Mouse (Mus musculus): ENCODE measurements at regions not wholly inside any gene's neighbourhood (a gene's known extent, or its start where the extent isn't known, plus 50 kb on each side); places are given as distances from the start of the nearest gene placed in this dataset.

DNA sequence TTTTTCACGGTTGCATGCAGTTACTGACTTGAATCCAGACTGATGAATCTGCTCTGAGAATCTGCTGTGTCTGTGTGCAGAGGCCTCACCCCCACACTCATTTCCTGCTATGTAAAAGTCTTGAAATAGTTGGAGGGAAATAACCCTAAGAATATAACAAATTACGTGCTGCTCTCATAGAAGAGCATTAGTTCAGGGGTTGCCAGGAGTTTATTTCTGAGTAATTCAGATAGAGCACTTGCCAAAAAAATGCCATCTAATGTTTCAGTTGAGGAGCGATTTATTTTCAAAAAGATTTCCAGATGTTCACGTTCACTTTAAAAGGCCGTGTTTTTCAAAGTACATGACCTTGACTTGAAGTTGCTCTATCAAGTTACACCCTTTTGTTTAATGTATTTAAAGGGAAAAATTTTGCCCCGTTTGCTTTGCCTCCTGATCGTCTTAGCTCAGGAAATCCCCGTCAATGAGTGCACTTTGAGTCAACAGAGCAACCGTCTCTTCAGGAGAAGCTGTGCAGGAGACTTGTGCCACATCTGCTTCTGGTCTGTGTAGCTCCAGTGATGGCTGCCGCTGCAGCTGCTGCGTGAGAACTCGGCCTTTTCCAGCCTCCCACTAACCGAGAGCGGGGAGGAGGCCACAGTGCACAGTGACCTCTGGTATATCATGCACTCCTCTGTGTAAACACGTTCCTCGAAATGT is 50.9 kb upstream of the Sec61g start:
- H3K4me3 ChIP-seq, result peak overlapping the region; percentile 13
- peak in 1 of 3 experiments; percentile 34 for TF ChIP-seq MYOG (IDR thresholded peaks at IDR 0.05; ENCODE audit: control insufficient read depth in 1 of 3, insufficient read depth in 1 of 3, insufficient read length in 2 of 3, low read depth in 2 of 3)
- TF ChIP-seq USF1 (IDR thresholded peaks at IDR 0.05; ENCODE audit: low read depth), result no peak
- TF ChIP-seq MYOD1 (IDR thresholded peaks at IDR 0.05; ENCODE audit: control insufficient read depth in 1 of 3, insufficient read length in 2 of 3, low read depth in 2 of 3), result peak in 2 of 3 experiments; percentile 60 to 67

DNA sequence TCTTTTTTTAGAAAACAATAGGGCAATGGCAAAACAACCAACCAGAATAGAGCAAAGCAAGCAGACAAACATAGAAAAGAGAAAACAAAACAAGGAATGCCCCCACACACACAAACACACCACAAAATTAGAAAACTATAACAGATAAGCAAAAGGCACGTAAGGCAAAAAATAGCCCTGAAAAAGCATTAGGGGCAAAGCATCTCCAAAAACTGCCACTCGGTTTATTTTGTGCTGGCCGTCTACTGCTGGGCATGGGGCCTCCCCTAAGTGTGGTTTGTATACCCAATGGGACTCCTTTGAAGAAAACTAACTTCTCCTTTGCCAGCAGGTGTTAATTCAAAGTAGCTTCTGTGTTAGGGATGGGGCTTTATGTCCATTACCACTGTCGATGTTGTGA is 53.4 kb upstream of the Sec61g start:
- H3K79me2 ChIP-seq (ENCODE audit: control insufficient read depth, insufficient read depth), result no peaks in the 10 kb centered on the region
- H3K4me3 ChIP-seq, result no peak overlapping the region
- no peaks in the 10 kb centered on the region for H3K27me3 ChIP-seq (ENCODE audit: control insufficient read depth, insufficient read depth, insufficient read length)
- H3K4me2 ChIP-seq (ENCODE audit: low read depth), result no peak overlapping the region
- H3ac ChIP-seq (ENCODE audit: control insufficient read depth, insufficient read length), result no peak overlapping the region
- no peaks in the 10 kb centered on the region for H3K36me3 ChIP-seq (ENCODE audit: control insufficient read depth, insufficient read depth)
- TF ChIP-seq POLR2AphosphoS2 (IDR thresholded peaks at IDR 0.05; ENCODE audit: insufficient read length, low read depth), result no peak
- TF ChIP-seq REST (IDR thresholded peaks at IDR 0.05; ENCODE audit: insufficient read depth, insufficient read length), result no peak
- TF ChIP-seq CEBPB (IDR thresholded peaks at IDR 0.05; ENCODE audit: insufficient read depth, poor library complexity, severe bottlenecking), result no peak
- TF ChIP-seq POLR2A (IDR thresholded peaks at IDR 0.05; ENCODE audit: insufficient read length, low read depth), result no peak
- TF ChIP-seq TCF12 (IDR thresholded peaks at IDR 0.05; ENCODE audit: insufficient read depth, poor library complexity, severe bottlenecking), result no peak
- TF ChIP-seq SRF (IDR thresholded peaks at IDR 0.05; ENCODE audit: control insufficient read depth, insufficient read length, low read depth), result no peak
- TF ChIP-seq MYOD1 (IDR thresholded peaks at IDR 0.05; ENCODE audit: control insufficient read depth in 1 of 3, insufficient read length in 2 of 3, low read depth in 2 of 3), result no peak
- TF ChIP-seq E2F4 (IDR thresholded peaks at IDR 0.05; ENCODE audit: insufficient read depth), result no peak
- TF ChIP-seq USF1 (IDR thresholded peaks at IDR 0.05; ENCODE audit: low read depth), result no peak
- TF ChIP-seq TCF3 (IDR thresholded peaks at IDR 0.05; ENCODE audit: insufficient read length, low read depth), result no peak

More for the DNA sequence above, 50.9 kb upstream of the Sec61g start:
- Histone ChIP-seq H3K4me2 (ENCODE audit: low read depth) (peak overlapping the region; percentile 93), H3K79me2 (ENCODE audit: control insufficient read depth, insufficient read depth) (no peaks in the 10 kb centered on the region), H3K36me3 (ENCODE audit: control insufficient read depth, insufficient read depth) (no peaks in the 10 kb centered on the region), H3K27me3 (ENCODE audit: control insufficient read depth, insufficient read depth, insufficient read length) (no peaks in the 10 kb centered on the region), H3ac (ENCODE audit: control insufficient read depth, insufficient read length) (no peak overlapping the region)

DNA sequence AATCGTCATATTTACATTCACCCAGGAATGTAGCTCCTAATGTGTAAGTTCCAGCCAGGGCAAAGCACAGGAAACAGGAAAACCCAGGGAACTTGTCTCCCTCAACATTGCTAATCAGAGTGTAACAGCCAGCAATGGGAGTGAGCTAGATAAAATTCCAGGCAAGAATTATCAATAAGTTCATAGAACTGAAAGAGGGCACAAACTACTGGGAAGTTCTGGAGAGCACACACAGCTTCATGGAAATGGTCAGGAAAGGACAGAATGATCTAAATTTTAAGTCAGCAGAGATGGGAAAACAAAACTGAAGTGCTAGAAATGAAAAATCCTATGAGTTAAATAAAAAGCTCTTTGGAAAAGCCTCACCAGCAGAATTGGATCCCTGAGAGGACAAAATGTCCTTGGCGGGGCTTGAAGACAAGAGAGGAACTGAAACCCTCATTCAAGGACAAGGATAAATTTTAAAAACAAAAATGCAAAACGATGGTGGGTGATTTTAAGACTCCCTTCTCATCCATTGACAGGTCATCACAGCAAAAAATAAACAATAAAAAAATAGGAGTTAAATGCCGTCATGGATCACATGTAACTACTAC is 80.9 kb upstream of the Sec61g start:
- no peak overlapping the region for H3ac ChIP-seq (ENCODE audit: control insufficient read depth, insufficient read length)
- TF ChIP-seq MYOG (IDR thresholded peaks at IDR 0.05; ENCODE audit: control insufficient read depth in 1 of 3, insufficient read depth in 1 of 3, insufficient read length in 2 of 3, low read depth in 2 of 3) (no peak), USF1 (IDR thresholded peaks at IDR 0.05; ENCODE audit: low read depth) (no peak), SRF (IDR thresholded peaks at IDR 0.05; ENCODE audit: control insufficient read depth, insufficient read length, low read depth) (no peak), REST (IDR thresholded peaks at IDR 0.05; ENCODE audit: insufficient read depth, insufficient read length) (no peak), POLR2A (IDR thresholded peaks at IDR 0.05; ENCODE audit: insufficient read length, low read depth) (no peak), MAX (IDR thresholded peaks at IDR 0.05; ENCODE audit: low read depth) (no peak), MYOD1 (IDR thresholded peaks at IDR 0.05; ENCODE audit: control insufficient read depth in 1 of 3, insufficient read length in 2 of 3, low read depth in 2 of 3) (no peak), POLR2AphosphoS2 (IDR thresholded peaks at IDR 0.05; ENCODE audit: insufficient read length, low read depth) (no peak), E2F4 (IDR thresholded peaks at IDR 0.05; ENCODE audit: insufficient read depth) (no peak), TCF3 (IDR thresholded peaks at IDR 0.05; ENCODE audit: insufficient read length, low read depth) (no peak), TCF12 (IDR thresholded peaks at IDR 0.05; ENCODE audit: insufficient read depth, poor library complexity, severe bottlenecking) (no peak), CEBPB (IDR thresholded peaks at IDR 0.05; ENCODE audit: insufficient read depth, poor library complexity, severe bottlenecking) (no peak)
- H3K4me3 ChIP-seq, result no peak overlapping the region
- no peaks in the 10 kb centered on the region for H3K27me3 ChIP-seq (ENCODE audit: control insufficient read depth, insufficient read depth, insufficient read length)
- H3K4me2 ChIP-seq (ENCODE audit: low read depth), result no peak overlapping the region
- no peaks in the 10 kb centered on the region for H3K36me3 ChIP-seq (ENCODE audit: control insufficient read depth, insufficient read depth)
- no peaks in the 10 kb centered on the region for H3K79me2 ChIP-seq (ENCODE audit: control insufficient read depth, insufficient read depth)

DNA sequence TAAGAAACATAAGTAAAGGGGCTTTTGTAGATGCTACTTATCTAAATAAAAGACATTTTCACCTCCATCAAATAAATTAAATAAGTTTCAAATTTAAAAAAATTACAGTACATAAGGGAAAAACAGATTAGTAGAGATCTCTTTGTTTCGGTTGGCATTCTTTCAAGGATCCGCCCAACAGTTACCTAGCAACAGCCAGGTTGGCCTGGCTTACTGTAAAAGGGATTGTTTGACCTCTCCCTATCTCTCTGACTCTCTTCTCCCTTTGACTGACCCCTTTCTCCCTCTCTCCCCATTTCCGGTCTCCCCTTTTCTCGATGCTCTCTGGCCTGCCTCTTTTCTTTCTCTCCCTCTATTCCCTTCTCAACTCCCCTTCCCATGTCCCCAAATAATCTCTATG is 82.3 kb upstream of the Sec61g start:
- H3K79me2 ChIP-seq (ENCODE audit: control insufficient read depth, insufficient read depth), result no peaks in the 10 kb centered on the region
- TF ChIP-seq TCF12 (IDR thresholded peaks at IDR 0.05; ENCODE audit: insufficient read depth, poor library complexity, severe bottlenecking) (no peak), CEBPB (IDR thresholded peaks at IDR 0.05; ENCODE audit: insufficient read depth, poor library complexity, severe bottlenecking) (no peak), USF1 (IDR thresholded peaks at IDR 0.05; ENCODE audit: low read depth) (no peak), TCF3 (IDR thresholded peaks at IDR 0.05; ENCODE audit: insufficient read length, low read depth) (no peak), SRF (IDR thresholded peaks at IDR 0.05; ENCODE audit: control insufficient read depth, insufficient read length, low read depth) (no peak), REST (IDR thresholded peaks at IDR 0.05; ENCODE audit: insufficient read depth, insufficient read length) (no peak), MYOG (IDR thresholded peaks at IDR 0.05; ENCODE audit: control insufficient read depth in 1 of 3, insufficient read depth in 1 of 3, insufficient read length in 2 of 3, low read depth in 2 of 3) (no peak), E2F4 (IDR thresholded peaks at IDR 0.05; ENCODE audit: insufficient read depth) (no peak)
- no peak overlapping the region for H3K4me3 ChIP-seq
- H3K36me3 ChIP-seq (ENCODE audit: control insufficient read depth, insufficient read depth), result no peaks in the 10 kb centered on the region
- peak overlapping the region; percentile 72 for H3K4me2 ChIP-seq (ENCODE audit: low read depth)
- H3ac ChIP-seq (ENCODE audit: control insufficient read depth, insufficient read length), result no peak overlapping the region
- H3K27me3 ChIP-seq (ENCODE audit: control insufficient read depth, insufficient read depth, insufficient read length), result no peaks in the 10 kb centered on the region

DNA sequence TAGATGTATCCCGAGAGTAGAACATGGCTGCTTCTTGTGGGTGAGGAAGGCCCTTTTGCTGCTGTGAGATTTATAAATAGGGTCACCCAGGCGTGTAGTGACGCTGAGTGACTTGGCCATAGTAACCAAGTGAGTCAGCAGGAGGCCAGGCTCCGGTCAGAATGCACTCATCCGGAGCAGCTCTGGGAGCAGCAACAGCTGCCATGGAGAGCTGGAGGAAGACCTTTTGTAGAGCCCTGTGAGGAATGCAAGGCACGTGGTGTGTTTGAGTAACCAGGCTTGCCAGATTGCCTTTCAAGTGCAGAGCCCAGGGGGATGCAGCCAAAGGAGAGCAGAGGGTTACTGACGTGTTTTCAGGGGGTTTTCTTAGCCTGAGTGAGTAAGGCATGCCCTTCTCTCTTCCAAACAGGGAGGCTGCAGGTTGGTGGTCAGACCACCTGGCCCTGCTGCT is 83.2 kb upstream of the Sec61g start:
- no peaks in the 10 kb centered on the region for H3K27me3 ChIP-seq (ENCODE audit: control insufficient read depth, insufficient read depth, insufficient read length)
- no peak overlapping the region for H3K4me3 ChIP-seq
- H3ac ChIP-seq (ENCODE audit: control insufficient read depth, insufficient read length), result no peak overlapping the region
- H3K4me2 ChIP-seq (ENCODE audit: low read depth), result peak overlapping the region; percentile 72
- no peaks in the 10 kb centered on the region for H3K36me3 ChIP-seq (ENCODE audit: control insufficient read depth, insufficient read depth)
- TF ChIP-seq SRF (IDR thresholded peaks at IDR 0.05; ENCODE audit: control insufficient read depth, insufficient read length, low read depth) (peak; percentile 47), CEBPB (IDR thresholded peaks at IDR 0.05; ENCODE audit: insufficient read depth, poor library complexity, severe bottlenecking) (peak; percentile 44; the same call in 1 of the 2 replicates), TCF3 (IDR thresholded peaks at IDR 0.05; ENCODE audit: insufficient read length, low read depth) (peak; percentile 31), POLR2A (IDR thresholded peaks at IDR 0.05; ENCODE audit: insufficient read length, low read depth) (no peak), MYOD1 (IDR thresholded peaks at IDR 0.05; ENCODE audit: control insufficient read depth in 1 of 3, insufficient read length in 2 of 3, low read depth in 2 of 3) (peak; percentile 69 to 94 (median 94)), MYOG (IDR thresholded peaks at IDR 0.05; ENCODE audit: control insufficient read depth in 1 of 3, insufficient read depth in 1 of 3, insufficient read length in 2 of 3, low read depth in 2 of 3) (peak; percentile 89 to 98 (median 92)), USF1 (IDR thresholded peaks at IDR 0.05; ENCODE audit: low read depth) (peak; percentile 93), POLR2AphosphoS2 (IDR thresholded peaks at IDR 0.05; ENCODE audit: insufficient read length, low read depth) (no peak), REST (IDR thresholded peaks at IDR 0.05; ENCODE audit: insufficient read depth, insufficient read length) (no peak), TCF12 (IDR thresholded peaks at IDR 0.05; ENCODE audit: insufficient read depth, poor library complexity, severe bottlenecking) (peak; percentile 71), MAX (IDR thresholded peaks at IDR 0.05; ENCODE audit: low read depth) (no peak), E2F4 (IDR thresholded peaks at IDR 0.05; ENCODE audit: insufficient read depth) (no peak)
- H3K79me2 ChIP-seq (ENCODE audit: control insufficient read depth, insufficient read depth), result no peaks in the 10 kb centered on the region

All from myocyte (in vitro differentiated cells).